In genomic region chr2:28204167-28204566, GRCm38 (mm10) we compare ENCODE assay signal across 8 mouse cellular contexts. TPM values are rescaled to one million over a fixed set of nuclear protein-coding genes. Genes with fewer than 3 reads are reported as not detected.
DNase-seq lines count a peak whose midpoint lies in the region; ATAC-seq and TF ChIP-seq lines count a peak whose summit lies in the region.

No protein-coding gene starts in this region.

- intact Hi-C loops in left cerebral cortex, adult 2 months (cut with DNase I), result loop anchor here (1.0 to 5.0 kb wide), 5 partner anchors 101 to 432 kb away; no protein-coding TSS in a partner anchor

- WGBS in cerebellum, adult 2 months, result under 1% methylated on average over 9 of the region's 9 CpGs
- 4% methylated on average over 9 of the region's 9 CpGs for WGBS in hindbrain, embryonic 16.5 days

- TF ChIP-seq POLR2A in cerebellum, adult 2 months (IDR thresholded peaks at IDR 0.05; ENCODE audit: borderline replicate concordance, insufficient read depth, low read length), result no peak

- H3K9me3 ChIP-seq in hindbrain, embryonic 16.5 days (ENCODE audit: control insufficient read depth, low read length), result no peaks in the 10 kb centered on the region

- no peaks in the 10 kb centered on the region for H3K36me3 ChIP-seq in hindbrain, embryonic 16.5 days (ENCODE audit: control insufficient read depth, insufficient read depth, low read length)

- H3K9ac ChIP-seq in hindbrain, embryonic 16.5 days (ENCODE audit: low read depth, low read length), result no peak overlapping the region

- TF ChIP-seq CTCF in cerebellum, adult 2 months (IDR thresholded peaks at IDR 0.05; ENCODE audit: borderline replicate concordance, insufficient read depth, low read depth, low read length), result peak; percentile 99
- TF ChIP-seq CTCF in left cerebral cortex, adult 2 months (IDR thresholded peaks at IDR 0.05), result peak; percentile 99

- H3K27ac ChIP-seq in cerebellum, adult 2 months (ENCODE audit: insufficient read depth, low read length), result peak overlapping the region; percentile 40
- no peak overlapping the region for H3K27ac ChIP-seq in hindbrain, embryonic 16.5 days (ENCODE audit: low read depth, low read length)
- H3K27ac ChIP-seq in left cerebral cortex, adult 2 months, result peak overlapping the region; percentile 50

- no peaks in the 10 kb centered on the region for H3K27me3 ChIP-seq in cerebellum, adult 2 months (ENCODE audit: control insufficient read depth, insufficient read depth, low read length)
- H3K27me3 ChIP-seq in hindbrain, embryonic 16.5 days (replicated peaks; ENCODE audit: control insufficient read depth, insufficient read depth, low read length), result no peaks in the 10 kb centered on the region

- DNase-seq in Muller cell, postnatal 12 days (ENCODE audit: inconsistent ontology term), result peak; percentile 79
- DNase-seq in cerebellum, adult 2 months, result peak; percentile 94 to 99
- DNase-seq in left cerebral cortex, adult 2 months (ENCODE audit: extremely low spot score in 1 of 2, low spot score in 2 of 2), result peak; percentile 91 to 97
- peak; percentile 97 for DNase-seq in right cerebral cortex, postnatal 14 days
- DNase-seq in urinary bladder, postnatal 36 days (ENCODE audit: low spot score in 2 of 2), result peak; percentile 91 to 92

- H3K4me1 ChIP-seq in cerebellum, adult 2 months (ENCODE audit: control insufficient read depth, insufficient read depth, low read length), result peaks cover 42% of the 10 kb centered on the region
- peaks cover 28% of the 10 kb centered on the region for H3K4me1 ChIP-seq in hindbrain, embryonic 16.5 days (ENCODE audit: control insufficient read depth, insufficient read depth, low read depth, low read length)

- no peak overlapping the region for H3K4me3 ChIP-seq in cerebellum, adult 2 months (replicated peaks; ENCODE audit: insufficient read depth, low read depth, low read length)
- H3K4me3 ChIP-seq in hindbrain, embryonic 16.5 days (ENCODE audit: low read length), result no peak overlapping the region
- H3K4me3 ChIP-seq in left cerebral cortex, adult 2 months, result 0 out of 2 replicates have a peak overlapping the region, but pooled peaks have one; percentile 18

- 0 out of 2 replicates have a peak overlapping the region, but pooled peaks have one; percentile 10 for H3K4me2 ChIP-seq in hindbrain, embryonic 16.5 days (ENCODE audit: low read length)

- peak; percentile 14; the same call in 1 of the 2 replicates for ATAC-seq in frontal cortex, adult (ENCODE audit: low TSS enrichment)
- peak; percentile 55 for ATAC-seq in hindbrain, embryonic 16.5 days
- peak; percentile 93 for ATAC-seq in megakaryocyte progenitor cell, adult 5-6 weeks (replicated peaks; ENCODE audit: poor library complexity)

RNA-seq across cellular contexts. Expression of gene Olfm1, which starts 11.4 kb away (rescaled TPM):
- polyA plus RNA-seq in cerebellum, adult 2 months (2012; rRNA removed), result 567 and 588 TPM in 2 replicates
- polyA plus RNA-seq in hindbrain, embryonic 16.5 days (2015; fragmentation: Nextera tagmentation; extraction: Ambion mirVana), result 320 and 328 TPM in 2 replicates
- 1,000 to 10,000 TPM; 1,521 to 1,595 TPM for total RNA-seq in left cerebral cortex, adult 2 months (2021)
- total RNA-seq in megakaryocyte progenitor cell, adult 5-6 weeks (2015), result 2.6 and 2.9 TPM in 2 replicates
- 1.8 and 5.4 TPM in 2 replicates for total RNA-seq in megakaryocyte progenitor cell, adult 5-6 weeks (2017)

Comparison
In these comparisons a context has a peak if more than half of its experiments do, and no peak if none do; other contexts are left out.
1. ATAC-seq: peak in every context shown above with its lines; median percentile 93 in megakaryocyte progenitor cell, adult 5-6 weeks; 55 in hindbrain, embryonic 16.5 days; 14 in frontal cortex, adult.
2. RNA of gene Olfm1, which starts 11.4 kb away (total RNA-seq): 1,521 to 1,595 TPM in left cerebral cortex, adult 2 months; 1.8 to 5.4 TPM in megakaryocyte progenitor cell, adult 5-6 weeks; every median in the first group is over 100 times any median in the second.
3. Peak in every context shown above with its lines, with median percentiles within 50 percentile points of each other: DNase-seq.